Comparison of ENCODE assay signal across 8 mouse cellular contexts in genomic region chr17:47518205-47518604, GRCm38 (mm10). TPM values are rescaled to one million over a fixed set of nuclear protein-coding genes. Genes with fewer than 3 reads are reported as not detected.
DNase-seq lines count a peak whose midpoint lies in the region; ATAC-seq and TF ChIP-seq lines count a peak whose summit lies in the region.

No protein-coding gene starts in this region.

- no peak overlapping the region for H3K9ac ChIP-seq in forebrain, embryonic 13.5 days

- intact Hi-C loops in gastrocnemius, postnatal 14 days (cut with DNase I; ENCODE audit: low total_unique reads), result loop anchor here (10.0 kb wide), 1 partner anchor 157 kb away; no protein-coding TSS in a partner anchor

- 46% methylated on average over 8 of the region's 8 CpGs for WGBS in forebrain, embryonic 10.5 days
- WGBS in forebrain, embryonic 13.5 days, result 30% methylated on average over 8 of the region's 8 CpGs
- WGBS in limb, embryonic 10.5 days, result 58% methylated on average over 8 of the region's 8 CpGs

- peak overlapping the region; percentile 83 for H3K27ac ChIP-seq in forebrain, embryonic 10.5 days
- H3K27ac ChIP-seq in forebrain, embryonic 13.5 days, result no peak overlapping the region
- H3K27ac ChIP-seq in limb, embryonic 10.5 days, result peak overlapping the region; percentile 58

- H3K9me3 ChIP-seq in forebrain, embryonic 10.5 days, result no peaks in the 10 kb centered on the region
- H3K9me3 ChIP-seq in forebrain, embryonic 13.5 days (replicated peaks), result no peaks in the 10 kb centered on the region
- H3K9me3 ChIP-seq in E14TG2a.4 (ENCODE audit: low read length), result no peaks in the 10 kb centered on the region
- H3K9me3 ChIP-seq in limb, embryonic 10.5 days (replicated peaks), result no peaks in the 10 kb centered on the region

- no peak for TF ChIP-seq CTCF in E14TG2a.4 (conservative IDR thresholded peaks at IDR 0.05; ENCODE audit: low read length)

- no peak for DNase-seq in forebrain, embryonic 10.5 days (ENCODE audit: extremely low spot score, low spot score)
- peak; percentile 58 for DNase-seq in gastrocnemius, postnatal 14 days
- no peak for DNase-seq in limb, embryonic 10.5 days (ENCODE audit: low spot score)
- DNase-seq in thymus, postnatal 25 days, result peak; percentile 13

- H3K4me2 ChIP-seq in forebrain, embryonic 13.5 days, result no peak overlapping the region

- H3K4me1 ChIP-seq in forebrain, embryonic 10.5 days, result peaks cover 49% of the 10 kb centered on the region
- H3K4me1 ChIP-seq in forebrain, embryonic 13.5 days, result peaks cover 27% of the 10 kb centered on the region
- H3K4me1 ChIP-seq in E14TG2a.4 (replicated peaks; ENCODE audit: low read depth, low read length), result peaks cover 91% of the 10 kb centered on the region
- H3K4me1 ChIP-seq in limb, embryonic 10.5 days, result peaks cover 40% of the 10 kb centered on the region

- peak overlapping the region; percentile 5; the same call in 1 of the 2 replicates for H3K4me3 ChIP-seq in forebrain, embryonic 10.5 days
- no peak overlapping the region for H3K4me3 ChIP-seq in forebrain, embryonic 13.5 days
- H3K4me3 ChIP-seq in E14TG2a.4 (replicated peaks; ENCODE audit: low read length), result peak overlapping the region; percentile 51
- no peak overlapping the region for H3K4me3 ChIP-seq in limb, embryonic 10.5 days

- no peak for ATAC-seq in forebrain, embryonic 13.5 days
- ATAC-seq in megakaryocyte progenitor cell, adult 5-6 weeks (replicated peaks; ENCODE audit: poor library complexity), result no peak
- no peak for ATAC-seq in cerebellum, adult (ENCODE audit: insufficient number of reproducible peaks, low FRiP score, low TSS enrichment)

- H3K27me3 ChIP-seq in forebrain, embryonic 10.5 days (ENCODE audit: poor library complexity, severe bottlenecking), result no peaks in the 10 kb centered on the region
- H3K27me3 ChIP-seq in forebrain, embryonic 13.5 days, result no peaks in the 10 kb centered on the region; the same call in 1 of the 2 replicates
- H3K27me3 ChIP-seq in E14TG2a.4 (ENCODE audit: insufficient read depth, low read length), result no peaks in the 10 kb centered on the region
- no peaks in the 10 kb centered on the region for H3K27me3 ChIP-seq in limb, embryonic 10.5 days (ENCODE audit: low read depth, poor library complexity, severe bottlenecking)

- no peaks in the 10 kb centered on the region for H3K36me3 ChIP-seq in forebrain, embryonic 10.5 days (replicated peaks)
- H3K36me3 ChIP-seq in forebrain, embryonic 13.5 days (ENCODE audit: poor library complexity, severe bottlenecking), result no peaks in the 10 kb centered on the region
- peaks cover 13% of the 10 kb centered on the region; the same call in 1 of the 2 replicates for H3K36me3 ChIP-seq in E14TG2a.4 (ENCODE audit: insufficient read depth, low read length)
- H3K36me3 ChIP-seq in limb, embryonic 10.5 days, result peaks cover 3% of the 10 kb centered on the region; the same call in 1 of the 2 replicates

RNA-seq across cellular contexts. Expression of gene Ccnd3, which starts 13.4 kb away (rescaled TPM):
- 296 and 313 TPM in 2 replicates for polyA plus RNA-seq in forebrain, embryonic 10.5 days (2016; fragmentation: Nextera tagmentation; extraction: Ambion mirVana)
- polyA plus RNA-seq in forebrain, embryonic 13.5 days (2015; fragmentation: Nextera tagmentation; extraction: Ambion mirVana), result 67.6 and 75.8 TPM in 2 replicates
- 10 to 100 TPM; 57.0 to 63.3 TPM for total RNA-seq in gastrocnemius, postnatal 14 days (2021)
- polyA plus RNA-seq in limb, embryonic 10.5 days (2016; fragmentation: Nextera tagmentation; extraction: Ambion mirVana), result 405 and 413 TPM in 2 replicates
- total RNA-seq in megakaryocyte progenitor cell, adult 5-6 weeks (2015), result 95.3 and 100 TPM in 2 replicates
- total RNA-seq in megakaryocyte progenitor cell, adult 5-6 weeks (2017), result 51.4 and 53.8 TPM in 2 replicates

RNA-seq across cellular contexts. Expression of gene Taf8, which starts 16.1 kb away (rescaled TPM):
- 32.5 and 33.3 TPM in 2 replicates for polyA plus RNA-seq in forebrain, embryonic 10.5 days (2016; fragmentation: Nextera tagmentation; extraction: Ambion mirVana)
- 26.5 and 31.0 TPM in 2 replicates for polyA plus RNA-seq in forebrain, embryonic 13.5 days (2015; fragmentation: Nextera tagmentation; extraction: Ambion mirVana)
- total RNA-seq in gastrocnemius, postnatal 14 days (2021), result 10 to 100 TPM in 1 of 2 experiments, 1 to 10 TPM in 1; 9.5 to 10.2 TPM
- polyA plus RNA-seq in limb, embryonic 10.5 days (2016; fragmentation: Nextera tagmentation; extraction: Ambion mirVana), result 32.1 and 36.8 TPM in 2 replicates
- total RNA-seq in megakaryocyte progenitor cell, adult 5-6 weeks (2015), result 14.7 and 19.1 TPM in 2 replicates
- 32.1 and 33.4 TPM in 2 replicates for total RNA-seq in megakaryocyte progenitor cell, adult 5-6 weeks (2017)

Comparison
In these comparisons a context has a peak if more than half of its experiments do, and no peak if none do; other contexts are left out.
1. H3K4me3 ChIP-seq: peak in forebrain, embryonic 10.5 days (single experiment) and E14TG2a.4 (single experiment); none in forebrain, embryonic 13.5 days (single experiment) and limb, embryonic 10.5 days (single experiment).
2. DNase-seq: peak in gastrocnemius, postnatal 14 days (single experiment) and thymus, postnatal 25 days (single experiment); none in forebrain, embryonic 10.5 days (single experiment) and limb, embryonic 10.5 days (single experiment).